Mouse (Mus musculus): ENCODE data around the gene Fdps. TPM values are rescaled to one million over a fixed set of nuclear protein-coding genes. Genes with fewer than 3 reads are reported as not detected.

Fdps gene
- polyA plus RNA-seq, 1 experiment from 2014 or later, result 138 TPM

DNA sequence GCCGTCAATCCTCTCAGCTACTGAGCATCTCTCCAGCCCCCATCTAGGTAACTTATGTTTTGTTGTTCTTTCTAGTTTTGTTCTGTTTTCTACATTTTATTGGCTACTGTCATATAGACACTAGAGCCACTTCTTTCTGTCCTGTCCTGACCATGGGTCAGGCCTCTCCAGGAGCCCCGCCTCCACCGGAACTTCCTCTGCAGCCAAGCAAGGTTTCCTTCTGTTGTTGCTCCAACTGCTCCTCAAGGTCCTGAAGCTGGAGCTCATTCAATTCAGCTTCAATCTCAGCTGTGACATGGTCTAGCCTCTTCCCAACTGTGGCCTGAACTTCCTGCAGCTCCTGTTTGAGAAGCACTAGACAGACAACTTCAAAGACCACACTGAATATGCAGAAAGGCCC lies 28.1 kb upstream of the Fdps start:
- H3K9me3 ChIP-seq (replicated peaks; ENCODE audit: low read length), result no peaks in the 10 kb centered on the region
- no peak overlapping the region for H3K9ac ChIP-seq (ENCODE audit: low read depth, low read length)
- no peak overlapping the region for H3K4me2 ChIP-seq (ENCODE audit: low read length)
- 83% methylated on average over 3 of the region's 3 CpGs for WGBS
- no peak overlapping the region for H3K4me3 ChIP-seq (replicated peaks; ENCODE audit: low read depth, low read length)
- no peaks in the 10 kb centered on the region for H3K36me3 ChIP-seq (ENCODE audit: insufficient read depth, low read length)
- no peak for ATAC-seq (replicated peaks; ENCODE audit: low FRiP score, low read depth)
- no peak overlapping the region for H3K27ac ChIP-seq
- DNase-seq (ENCODE audit: low spot score), result no peak
- no peak for TF ChIP-seq CTCF (IDR thresholded peaks at IDR 0.05; ENCODE audit: low read depth)
- 0 out of 2 replicates have a peak, but pooled peaks cover 3% of the 10 kb centered on the region for H3K4me1 ChIP-seq (replicated peaks; ENCODE audit: insufficient read depth, low read length)
- no peaks in the 10 kb centered on the region for H3K27me3 ChIP-seq (ENCODE audit: insufficient read depth, low read length)

DNA sequence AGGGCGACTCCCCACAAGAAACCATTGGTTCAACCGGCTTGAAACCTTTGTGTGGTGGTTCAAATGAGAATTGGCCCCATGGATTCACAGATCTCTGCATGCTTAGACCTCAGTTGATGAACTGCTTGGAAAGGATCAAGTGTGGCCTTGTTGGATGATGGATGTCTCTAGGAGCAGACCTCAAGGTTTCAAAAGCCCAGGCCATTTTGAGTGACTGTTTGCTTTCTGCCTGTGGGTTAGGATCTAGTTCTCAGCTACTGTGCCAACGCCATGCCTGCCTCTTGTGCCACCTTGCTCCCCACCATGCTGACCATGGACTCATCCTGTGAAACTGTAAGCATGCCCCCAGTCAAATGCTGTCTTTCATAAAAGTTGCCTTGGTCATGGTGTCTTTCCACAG lies 24.2 kb upstream of the Fdps start:
- Histone ChIP-seq H3K4me3 (replicated peaks; ENCODE audit: low read depth, low read length) (no peak overlapping the region), H3K9ac (ENCODE audit: low read depth, low read length) (no peak overlapping the region), H3K36me3 (ENCODE audit: insufficient read depth, low read length) (no peaks in the 10 kb centered on the region), H3K4me2 (ENCODE audit: low read length) (no peak overlapping the region), H3K4me1 (replicated peaks; ENCODE audit: insufficient read depth, low read length) (no peaks in the 10 kb centered on the region), H3K27me3 (ENCODE audit: insufficient read depth, low read length) (no peaks in the 10 kb centered on the region), H3K27ac (no peak overlapping the region), H3K9me3 (replicated peaks; ENCODE audit: low read length) (no peaks in the 10 kb centered on the region)
- TF ChIP-seq CTCF (IDR thresholded peaks at IDR 0.05; ENCODE audit: low read depth), result no peak
- ATAC-seq (replicated peaks; ENCODE audit: low FRiP score, low read depth), result no peak
- DNase-seq (ENCODE audit: low spot score), result no peak
- 85% methylated on average over 3 of the region's 3 CpGs for WGBS

DNA sequence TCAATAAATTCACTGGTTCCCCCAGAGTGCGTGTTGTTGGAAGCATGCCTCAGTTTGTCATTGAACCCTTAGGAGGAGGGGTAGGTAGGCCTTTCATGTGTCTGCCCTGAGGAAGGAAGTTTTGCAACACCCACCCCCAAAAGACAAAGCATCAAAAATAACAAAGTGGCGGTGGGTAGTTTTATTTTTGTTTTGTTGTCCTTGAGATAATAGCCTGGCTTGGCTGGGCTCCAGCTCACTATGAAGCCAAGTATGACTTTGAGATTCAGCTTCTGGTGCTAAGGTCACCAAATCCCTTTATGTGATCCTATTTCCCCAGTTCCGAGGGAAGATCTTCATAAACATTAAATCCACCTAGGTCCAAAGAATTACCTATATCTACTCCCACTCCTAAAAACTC lies 22.5 kb upstream of the Fdps start:
- H3K36me3 ChIP-seq (ENCODE audit: insufficient read depth, low read length), result no peaks in the 10 kb centered on the region
- H3K9ac ChIP-seq (ENCODE audit: low read depth, low read length), result no peak overlapping the region
- no peak overlapping the region for H3K4me3 ChIP-seq (replicated peaks; ENCODE audit: low read depth, low read length)
- H3K4me1 ChIP-seq (replicated peaks; ENCODE audit: insufficient read depth, low read length), result no peaks in the 10 kb centered on the region
- no peak for ATAC-seq (replicated peaks; ENCODE audit: low FRiP score, low read depth)
- H3K27ac ChIP-seq, result no peak overlapping the region
- 58% methylated on average over 3 of the region's 3 CpGs for WGBS
- no peak for TF ChIP-seq CTCF (IDR thresholded peaks at IDR 0.05; ENCODE audit: low read depth)
- DNase-seq (ENCODE audit: low spot score), result no peak
- H3K27me3 ChIP-seq (ENCODE audit: insufficient read depth, low read length), result no peaks in the 10 kb centered on the region
- no peaks in the 10 kb centered on the region for H3K9me3 ChIP-seq (replicated peaks; ENCODE audit: low read length)
- no peak overlapping the region for H3K4me2 ChIP-seq (ENCODE audit: low read length)

GRCm38 (mm10) chr3:89123313-89123712 lies 21.6 kb upstream of the Fdps start:
- no peak overlapping the region for H3K4me2 ChIP-seq (ENCODE audit: low read length)
- no peak overlapping the region for H3K27ac ChIP-seq
- 64% methylated on average over 2 of the region's 2 CpGs for WGBS
- no peaks in the 10 kb centered on the region for H3K36me3 ChIP-seq (ENCODE audit: insufficient read depth, low read length)
- H3K9me3 ChIP-seq (replicated peaks; ENCODE audit: low read length), result no peaks in the 10 kb centered on the region
- no peak overlapping the region for H3K9ac ChIP-seq (ENCODE audit: low read depth, low read length)
- no peak for TF ChIP-seq CTCF (IDR thresholded peaks at IDR 0.05; ENCODE audit: low read depth)
- H3K4me3 ChIP-seq (replicated peaks; ENCODE audit: low read depth, low read length), result no peak overlapping the region
- ATAC-seq (replicated peaks; ENCODE audit: low FRiP score, low read depth), result 0 out of 2 replicates have a peak, but pooled peaks have one; percentile 40
- no peaks in the 10 kb centered on the region for H3K27me3 ChIP-seq (ENCODE audit: insufficient read depth, low read length)
- H3K4me1 ChIP-seq (replicated peaks; ENCODE audit: insufficient read depth, low read length), result no peaks in the 10 kb centered on the region
- no peak for DNase-seq (ENCODE audit: low spot score)

DNA sequence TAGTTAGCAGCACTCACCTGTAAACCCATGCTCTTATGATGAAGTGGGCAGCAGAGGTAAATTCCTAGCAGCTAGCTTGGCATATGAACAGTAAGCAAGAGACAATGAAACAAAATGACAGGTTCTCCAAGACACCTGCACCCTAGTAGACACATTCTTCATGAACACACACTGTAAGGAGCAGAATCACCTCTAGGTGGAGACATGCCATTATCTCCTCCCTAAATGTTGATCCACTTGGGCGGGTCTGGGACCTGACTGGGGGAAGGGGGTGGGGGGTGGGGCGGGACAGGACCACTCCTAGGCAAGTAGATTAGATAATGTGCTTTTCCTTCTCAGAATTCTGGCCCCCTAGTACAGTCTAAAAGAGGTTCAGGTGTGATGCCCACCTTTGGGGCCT lies 13.8 kb upstream of the Fdps start:
- no peak overlapping the region for H3K4me2 ChIP-seq (ENCODE audit: low read length)
- DNase-seq (ENCODE audit: low spot score), result peak; percentile 51
- WGBS, result 13% methylated on average over 2 of the region's 2 CpGs

DNA sequence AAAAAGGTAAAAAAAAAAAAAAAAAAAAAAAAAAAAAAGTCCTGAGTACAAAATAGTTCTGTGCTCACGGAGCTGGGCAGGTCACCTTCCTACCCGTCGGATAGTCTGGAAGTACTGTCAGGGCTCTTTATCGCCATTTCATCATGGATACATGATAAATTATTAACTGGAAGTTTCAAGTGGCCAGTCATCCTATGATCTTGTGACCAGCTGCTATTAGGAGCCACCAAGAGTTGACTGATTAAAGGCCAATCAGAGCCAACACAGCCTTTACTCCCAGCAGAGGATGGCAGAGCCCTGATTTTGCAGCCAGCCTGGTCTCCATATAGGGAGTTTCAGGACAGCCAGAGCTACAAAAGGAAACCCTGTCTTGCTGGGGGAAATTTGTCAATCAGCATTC lies 11.3 kb upstream of the Fdps start:
- no peak overlapping the region for H3K27ac ChIP-seq
- WGBS, result 47% methylated on average over 4 of the region's 4 CpGs
- peak; percentile 20 for DNase-seq (ENCODE audit: low spot score)

More for the DNA sequence above, 13.8 kb upstream of the Fdps start:
- Histone ChIP-seq H3K9ac (ENCODE audit: low read depth, low read length) (no peak overlapping the region), H3K27me3 (ENCODE audit: insufficient read depth, low read length) (no peaks in the 10 kb centered on the region), H3K4me1 (replicated peaks; ENCODE audit: insufficient read depth, low read length) (no peaks in the 10 kb centered on the region), H3K27ac (no peak overlapping the region), H3K9me3 (replicated peaks; ENCODE audit: low read length) (no peaks in the 10 kb centered on the region), H3K4me3 (replicated peaks; ENCODE audit: low read depth, low read length) (no peak overlapping the region), H3K36me3 (ENCODE audit: insufficient read depth, low read length) (no peaks in the 10 kb centered on the region)
- ATAC-seq (replicated peaks; ENCODE audit: low FRiP score, low read depth), result no peak; the same call in 1 of the 2 replicates
- TF ChIP-seq CTCF (IDR thresholded peaks at IDR 0.05; ENCODE audit: low read depth), result peak; percentile 66

GRCm38 (mm10) chr3:89108146-89108545 lies 6.4 kb upstream of the Fdps start:
- H3K36me3 ChIP-seq (ENCODE audit: insufficient read depth, low read length), result no peaks in the 10 kb centered on the region
- no peak overlapping the region for H3K4me3 ChIP-seq (replicated peaks; ENCODE audit: low read depth, low read length)
- no peak for ATAC-seq (replicated peaks; ENCODE audit: low FRiP score, low read depth)
- TF ChIP-seq CTCF (IDR thresholded peaks at IDR 0.05; ENCODE audit: low read depth), result no peak
- H3K4me2 ChIP-seq (ENCODE audit: low read length), result no peak overlapping the region
- DNase-seq (ENCODE audit: low spot score), result no peak
- H3K27ac ChIP-seq, result no peak overlapping the region
- 41% methylated on average over 1 of the region's 1 CpGs for WGBS
- no peak overlapping the region for H3K9ac ChIP-seq (ENCODE audit: low read depth, low read length)
- H3K4me1 ChIP-seq (replicated peaks; ENCODE audit: insufficient read depth, low read length), result no peaks in the 10 kb centered on the region
- no peaks in the 10 kb centered on the region for H3K9me3 ChIP-seq (replicated peaks; ENCODE audit: low read length)
- H3K27me3 ChIP-seq (ENCODE audit: insufficient read depth, low read length), result no peaks in the 10 kb centered on the region

More for the DNA sequence above, 11.3 kb upstream of the Fdps start:
- H3K9me3 ChIP-seq (replicated peaks; ENCODE audit: low read length), result no peaks in the 10 kb centered on the region
- H3K9ac ChIP-seq (ENCODE audit: low read depth, low read length), result no peak overlapping the region
- H3K27me3 ChIP-seq (ENCODE audit: insufficient read depth, low read length), result no peaks in the 10 kb centered on the region
- no peaks in the 10 kb centered on the region for H3K36me3 ChIP-seq (ENCODE audit: insufficient read depth, low read length)
- no peak overlapping the region for H3K4me2 ChIP-seq (ENCODE audit: low read length)
- H3K4me3 ChIP-seq (replicated peaks; ENCODE audit: low read depth, low read length), result no peak overlapping the region
- no peaks in the 10 kb centered on the region for H3K4me1 ChIP-seq (replicated peaks; ENCODE audit: insufficient read depth, low read length)
- peak; percentile 75 for ATAC-seq (replicated peaks; ENCODE audit: low FRiP score, low read depth)
- no peak for TF ChIP-seq CTCF (IDR thresholded peaks at IDR 0.05; ENCODE audit: low read depth)

Measured in kidney, postnatal 0 days (tissue).